Mouse (Mus musculus) G1E (cell line): ENCODE measurements around the gene Map4.

Experiments
- CTCF ChIP-seq: IDR thresholded peaks from 2 replicates; pipeline ENCODE4 v1.5.1; 2012; ENCODE audit warnings: low read depth, low read length, inconsistent platforms, mixed read lengths
- GATA1 ChIP-seq: IDR thresholded peaks from 2 replicates; pipeline ENCODE4 v1.6.1; 2012; ENCODE audit warnings: borderline replicate concordance, low read length, inconsistent platforms, mixed read lengths
- GATA2 ChIP-seq: IDR thresholded peaks from 2 replicates; pipeline ENCODE4 v1.6.1; 2012; ENCODE audit warnings: low read depth, low read length, inconsistent platforms, borderline replicate concordance
- POLR2AphosphoS5 ChIP-seq: IDR thresholded peaks from 2 replicates; pipeline ENCODE4 v1.6.1; 2012; ENCODE audit warnings: low read depth, low read length, inconsistent platforms; ENCODE audit not compliant: insufficient replicate concordance
- TAL1 ChIP-seq: conservative IDR thresholded peaks from 2 replicates; pipeline ENCODE4 v1.6.1; 2012; ENCODE audit warnings: low read depth, low read length, inconsistent platforms, mixed read lengths

DNA sequence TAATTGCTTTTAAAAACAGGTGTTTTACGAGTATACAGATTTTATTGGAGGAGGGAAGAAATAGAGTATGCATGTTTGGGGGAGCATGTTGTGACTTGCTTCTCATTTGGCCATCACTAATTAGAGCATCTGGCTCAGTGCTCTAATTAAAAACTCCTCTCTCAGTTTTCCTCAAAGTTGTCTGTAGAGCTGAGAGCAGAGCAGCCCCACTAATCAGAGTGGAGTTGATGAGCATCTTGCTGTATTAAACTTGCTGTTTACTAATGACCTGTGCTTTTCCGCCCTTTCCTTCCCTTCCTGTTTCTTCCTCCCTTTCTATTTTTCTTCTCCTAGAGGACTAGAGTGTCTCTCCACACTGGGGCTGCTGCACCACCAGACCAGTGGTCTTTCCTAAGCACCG, 71.2 kb downstream of the Map4 start:
- TF ChIP-seq CTCF (no peak), TAL1 (no peak), GATA1 (no peak), GATA2 (no peak), POLR2AphosphoS5 (no peak)
